8 mouse cellular contexts compared by ENCODE assay signal in genomic region chr6:47799079-47799478, GRCm38 (mm10). TPM values are rescaled to one million over a fixed set of nuclear protein-coding genes. Genes with fewer than 3 reads are reported as not detected.
DNase-seq lines count a peak whose midpoint lies in the region; ATAC-seq and TF ChIP-seq lines count a peak whose summit lies in the region.

No protein-coding gene starts in this region.

- peak; percentile 58 for DNase-seq in urinary bladder, postnatal 14 days (ENCODE audit: low spot score)
- DNase-seq in urinary bladder, adult 18-20 months (ENCODE audit: low spot score in 2 of 2) = no peak
- DNase-seq in brain, embryonic 14.5 days (ENCODE audit: low read depth) = peak; percentile 84
- peak; percentile 28 to 63 for DNase-seq in lung, adult 18-20 months
- DNase-seq in urinary bladder, postnatal 36 days (ENCODE audit: low spot score in 2 of 2) = no peak

- TF ChIP-seq POLR2A in brain, embryonic 14.5 days (IDR thresholded peaks at IDR 0.05; ENCODE audit: borderline replicate concordance, extremely low read depth, insufficient read depth, insufficient read length, poor library complexity, severe bottlenecking) = no peak

- peak; percentile 69; the same call in 1 of the 2 replicates for TF ChIP-seq CTCF in brain, embryonic 14.5 days (IDR thresholded peaks at IDR 0.05; ENCODE audit: borderline replicate concordance, extremely low read depth, insufficient read depth, insufficient read length)
- TF ChIP-seq CTCF in intestine, postnatal 0 days (IDR thresholded peaks at IDR 0.05; ENCODE audit: low read depth) = peak; percentile 90

- H3K9me3 ChIP-seq in forebrain, embryonic 16.5 days (ENCODE audit: control insufficient read depth, low read length) = no peaks in the 10 kb centered on the region
- H3K9me3 ChIP-seq in intestine, postnatal 0 days (ENCODE audit: control insufficient read depth) = no peaks in the 10 kb centered on the region
- no peaks in the 10 kb centered on the region for H3K9me3 ChIP-seq in neural tube, embryonic 15.5 days (replicated peaks)

- no peak overlapping the region for H3K27ac ChIP-seq in forebrain, embryonic 16.5 days (ENCODE audit: low read length)
- H3K27ac ChIP-seq in intestine, postnatal 0 days (ENCODE audit: low read depth, low read length) = no peak overlapping the region
- H3K27ac ChIP-seq in neural tube, embryonic 15.5 days (replicated peaks) = no peak overlapping the region

- H3K36me3 ChIP-seq in forebrain, embryonic 16.5 days (ENCODE audit: control insufficient read depth, insufficient read depth) = peaks cover 61% of the 10 kb centered on the region
- peaks cover 86% of the 10 kb centered on the region for H3K36me3 ChIP-seq in intestine, postnatal 0 days (ENCODE audit: control insufficient read depth, insufficient read depth)
- peaks cover 95% of the 10 kb centered on the region for H3K36me3 ChIP-seq in neural tube, embryonic 15.5 days

- H3K4me1 ChIP-seq in forebrain, embryonic 16.5 days (replicated peaks; ENCODE audit: control insufficient read depth, insufficient read depth, low read length) = no peaks in the 10 kb centered on the region
- no peaks in the 10 kb centered on the region for H3K4me1 ChIP-seq in intestine, postnatal 0 days (replicated peaks; ENCODE audit: control insufficient read depth, insufficient read depth, low read length)
- H3K4me1 ChIP-seq in neural tube, embryonic 15.5 days = no peaks in the 10 kb centered on the region

- H3K9ac ChIP-seq in forebrain, embryonic 16.5 days (replicated peaks; ENCODE audit: low read depth, low read length) = no peak overlapping the region
- no peak overlapping the region for H3K9ac ChIP-seq in intestine, postnatal 0 days (ENCODE audit: low read depth, low read length)
- H3K9ac ChIP-seq in neural tube, embryonic 15.5 days (replicated peaks) = no peak overlapping the region

- 45% methylated on average over 6 of the region's 6 CpGs for WGBS in forebrain, embryonic 16.5 days
- WGBS in intestine, postnatal 0 days = 58% methylated on average over 6 of the region's 6 CpGs
- WGBS in neural tube, embryonic 15.5 days = 54% methylated on average over 6 of the region's 6 CpGs

- no peak overlapping the region for H3K4me3 ChIP-seq in forebrain, embryonic 16.5 days (replicated peaks; ENCODE audit: low read length)
- no peak overlapping the region for H3K4me3 ChIP-seq in intestine, postnatal 0 days (ENCODE audit: low read depth, low read length)
- no peak overlapping the region for H3K4me3 ChIP-seq in neural tube, embryonic 15.5 days (replicated peaks)

- no peaks in the 10 kb centered on the region for H3K27me3 ChIP-seq in forebrain, embryonic 16.5 days (replicated peaks; ENCODE audit: control insufficient read depth, insufficient read depth, low read length)
- no peaks in the 10 kb centered on the region for H3K27me3 ChIP-seq in intestine, postnatal 0 days (replicated peaks; ENCODE audit: control insufficient read depth, insufficient read depth, low read length)
- H3K27me3 ChIP-seq in neural tube, embryonic 15.5 days (replicated peaks) = no peaks in the 10 kb centered on the region

- peak; percentile 51; the same call in 1 of the 2 replicates for ATAC-seq in forebrain, embryonic 16.5 days
- no peak for ATAC-seq in intestine, postnatal 0 days
- ATAC-seq in neural tube, embryonic 15.5 days (ENCODE audit: low FRiP score) = peak; percentile 25; the same call in 1 of the 2 replicates

- H3K4me2 ChIP-seq in forebrain, embryonic 16.5 days (ENCODE audit: low read length) = no peak overlapping the region
- no peak overlapping the region for H3K4me2 ChIP-seq in intestine, postnatal 0 days (replicated peaks; ENCODE audit: low read depth)
- H3K4me2 ChIP-seq in neural tube, embryonic 15.5 days = no peak overlapping the region

RNA-seq across cellular contexts. Expression of gene Pdia4, which starts 14.2 kb away (rescaled TPM):
- polyA plus RNA-seq in brain, embryonic 14.5 days (2012; rRNA removed) = 52.6 and 75.7 TPM in 2 replicates
- 150 and 166 TPM in 2 replicates for polyA plus RNA-seq in forebrain, embryonic 16.5 days (2015; fragmentation: Nextera tagmentation; extraction: Ambion mirVana)
- 95.9 and 97.3 TPM in 2 replicates for polyA plus RNA-seq in intestine, postnatal 0 days (2015; fragmentation: Nextera tagmentation; extraction: Ambion mirVana)
- polyA plus RNA-seq in neural tube, embryonic 15.5 days (2015; fragmentation: Nextera tagmentation; extraction: Ambion mirVana) = 147 and 177 TPM in 2 replicates

RNA-seq across cellular contexts. Expression of gene Zfp786, which starts 31.6 kb away (rescaled TPM):
- 5.2 and 8.8 TPM in 2 replicates for polyA plus RNA-seq in brain, embryonic 14.5 days (2012; rRNA removed)
- 17.0 and 21.9 TPM in 2 replicates for polyA plus RNA-seq in forebrain, embryonic 16.5 days (2015; fragmentation: Nextera tagmentation; extraction: Ambion mirVana)
- polyA plus RNA-seq in intestine, postnatal 0 days (2015; fragmentation: Nextera tagmentation; extraction: Ambion mirVana) = 0.61 and 0.69 TPM in 2 replicates
- polyA plus RNA-seq in neural tube, embryonic 15.5 days (2015; fragmentation: Nextera tagmentation; extraction: Ambion mirVana) = 14.4 and 16.4 TPM in 2 replicates

RNA-seq across cellular contexts. Expression of gene Zfp398, which starts 36.4 kb away (rescaled TPM):
- polyA plus RNA-seq in brain, embryonic 14.5 days (2012; rRNA removed) = 17.4 and 22.2 TPM in 2 replicates
- 17.5 and 18.7 TPM in 2 replicates for polyA plus RNA-seq in forebrain, embryonic 16.5 days (2015; fragmentation: Nextera tagmentation; extraction: Ambion mirVana)
- polyA plus RNA-seq in intestine, postnatal 0 days (2015; fragmentation: Nextera tagmentation; extraction: Ambion mirVana) = 2.8 and 3.8 TPM in 2 replicates
- polyA plus RNA-seq in neural tube, embryonic 15.5 days (2015; fragmentation: Nextera tagmentation; extraction: Ambion mirVana) = 17.3 and 17.4 TPM in 2 replicates

Comparison
In these comparisons a context has a peak if more than half of its experiments do, and no peak if none do; other contexts are left out.
1. DNase-seq: peak in urinary bladder, postnatal 14 days (single experiment), brain, embryonic 14.5 days (single experiment) and lung, adult 18-20 months (2 of 2); none in urinary bladder, adult 18-20 months (0 of 2) and urinary bladder, postnatal 36 days (0 of 2).